Mouse (Mus musculus): ENCODE measurements around the gene Tmem178b. TPM values are rescaled to one million over a fixed set of nuclear protein-coding genes. Genes with fewer than 3 reads are reported as not detected.

The Tmem178b gene
- total and polyA plus RNA-seq, 3 experiments = 0.51 to 1.3 (median 0.94) TPM

GRCm38 (mm10) chr6:40112488-40112887, 239.4 kb downstream of the Tmem178b start:
- H3K27me3 ChIP-seq (ENCODE audit: control insufficient read depth, insufficient read depth, low read length) = 0 out of 2 replicates have a peak, but pooled peaks cover 1% of the 10 kb centered on the region
- intact Hi-C loops (cut with DNase I) = no loop called here
- TF ChIP-seq POLR2A (IDR thresholded peaks at IDR 0.05; ENCODE audit: insufficient read depth, low read depth, low read length) = no peak
- 63% methylated on average over 10 of the region's 10 CpGs for WGBS
- H3K4me1 ChIP-seq (ENCODE audit: control insufficient read depth, insufficient read depth, low read length) = no peaks in the 10 kb centered on the region
- H3K9ac ChIP-seq (ENCODE audit: low read depth, low read length) = no peak overlapping the region
- no peaks in the 10 kb centered on the region for H3K79me2 ChIP-seq (replicated peaks; ENCODE audit: control insufficient read depth, insufficient read depth, low read length)
- H3K27ac ChIP-seq = no peak overlapping the region
- no peak for DNase-seq
- H3K4me3 ChIP-seq = no peak overlapping the region
- H3K36me3 ChIP-seq (ENCODE audit: control insufficient read depth, insufficient read depth, low read length) = no peaks in the 10 kb centered on the region

GRCm38 (mm10) chr6:40116225-40116624, 243.2 kb downstream of the Tmem178b start:
- H3K36me3 ChIP-seq (ENCODE audit: control insufficient read depth, insufficient read depth, low read length) = no peaks in the 10 kb centered on the region
- intact Hi-C loops (cut with DNase I) = no loop called here
- 63% methylated on average over 3 of the region's 3 CpGs for WGBS
- no peak for DNase-seq
- no peaks in the 10 kb centered on the region for H3K4me1 ChIP-seq (ENCODE audit: control insufficient read depth, insufficient read depth, low read length)
- H3K27me3 ChIP-seq (ENCODE audit: control insufficient read depth, insufficient read depth, low read length) = 0 out of 2 replicates have a peak, but pooled peaks cover 1% of the 10 kb centered on the region
- no peaks in the 10 kb centered on the region for H3K79me2 ChIP-seq (replicated peaks; ENCODE audit: control insufficient read depth, insufficient read depth, low read length)
- H3K9ac ChIP-seq (ENCODE audit: low read depth, low read length) = no peak overlapping the region
- no peak overlapping the region for H3K27ac ChIP-seq
- TF ChIP-seq CTCF (IDR thresholded peaks at IDR 0.05) = no peak
- TF ChIP-seq POLR2A (IDR thresholded peaks at IDR 0.05; ENCODE audit: insufficient read depth, low read depth, low read length) = no peak
- TF ChIP-seq EP300 (IDR thresholded peaks at IDR 0.05; ENCODE audit: insufficient read depth, low read depth, low read length) = no peak
- H3K4me3 ChIP-seq = no peak overlapping the region

GRCm38 (mm10) chr6:40120176-40120575, 247.1 kb downstream of the Tmem178b start:
- Histone ChIP-seq H3K27ac (no peak overlapping the region), H3K4me3 (no peak overlapping the region), H3K9ac (ENCODE audit: low read depth, low read length) (no peak overlapping the region), H3K27me3 (ENCODE audit: control insufficient read depth, insufficient read depth, low read length) (0 out of 2 replicates have a peak, but pooled peaks cover 1% of the 10 kb centered on the region), H3K36me3 (ENCODE audit: control insufficient read depth, insufficient read depth, low read length) (no peaks in the 10 kb centered on the region), H3K4me1 (ENCODE audit: control insufficient read depth, insufficient read depth, low read length) (no peaks in the 10 kb centered on the region), H3K79me2 (replicated peaks; ENCODE audit: control insufficient read depth, insufficient read depth, low read length) (no peaks in the 10 kb centered on the region)
- TF ChIP-seq POLR2A (IDR thresholded peaks at IDR 0.05; ENCODE audit: insufficient read depth, low read depth, low read length) (no peak), CTCF (IDR thresholded peaks at IDR 0.05) (no peak), EP300 (IDR thresholded peaks at IDR 0.05; ENCODE audit: insufficient read depth, low read depth, low read length) (no peak)
- DNase-seq = no peak
- 83% methylated on average over 2 of the region's 2 CpGs for WGBS
- intact Hi-C loops (cut with DNase I) = no loop called here

- Histone ChIP-seq H3K27ac (no peak overlapping the region), H3K79me2 (replicated peaks; ENCODE audit: control insufficient read depth, insufficient read depth, low read length) (no peaks in the 10 kb centered on the region), H3K36me3 (ENCODE audit: control insufficient read depth, insufficient read depth, low read length) (no peaks in the 10 kb centered on the region), H3K4me1 (ENCODE audit: control insufficient read depth, insufficient read depth, low read length) (no peaks in the 10 kb centered on the region), H3K9ac (ENCODE audit: low read depth, low read length) (no peak overlapping the region), H3K4me3 (no peak overlapping the region), H3K27me3 (ENCODE audit: control insufficient read depth, insufficient read depth, low read length) (0 out of 2 replicates have a peak, but pooled peaks cover 1% of the 10 kb centered on the region)
- no peak for DNase-seq
- TF ChIP-seq POLR2A (IDR thresholded peaks at IDR 0.05; ENCODE audit: insufficient read depth, low read depth, low read length) (no peak), CTCF (IDR thresholded peaks at IDR 0.05) (no peak), EP300 (IDR thresholded peaks at IDR 0.05; ENCODE audit: insufficient read depth, low read depth, low read length) (no peak)
- 34% methylated on average over 4 of the region's 4 CpGs for WGBS
- intact Hi-C loops (cut with DNase I) = no loop called here
Measured at GRCm38 (mm10) chr6:40121494-40121893, 248.4 kb downstream of the Tmem178b start.

- Histone ChIP-seq H3K79me2 (replicated peaks; ENCODE audit: control insufficient read depth, insufficient read depth, low read length) (no peaks in the 10 kb centered on the region), H3K27ac (no peak overlapping the region), H3K27me3 (ENCODE audit: control insufficient read depth, insufficient read depth, low read length) (no peaks in the 10 kb centered on the region), H3K36me3 (ENCODE audit: control insufficient read depth, insufficient read depth, low read length) (no peaks in the 10 kb centered on the region), H3K9ac (ENCODE audit: low read depth, low read length) (no peak overlapping the region), H3K4me1 (ENCODE audit: control insufficient read depth, insufficient read depth, low read length) (no peaks in the 10 kb centered on the region), H3K4me3 (no peak overlapping the region)
- 38% methylated on average over 12 of the region's 12 CpGs for WGBS
- intact Hi-C loops (cut with DNase I) = no loop called here
- no peak for TF ChIP-seq CTCF (IDR thresholded peaks at IDR 0.05)
- DNase-seq = no peak
Measured at GRCm38 (mm10) chr6:40123070-40123690, 250.1 kb downstream of the Tmem178b start.

DNA sequence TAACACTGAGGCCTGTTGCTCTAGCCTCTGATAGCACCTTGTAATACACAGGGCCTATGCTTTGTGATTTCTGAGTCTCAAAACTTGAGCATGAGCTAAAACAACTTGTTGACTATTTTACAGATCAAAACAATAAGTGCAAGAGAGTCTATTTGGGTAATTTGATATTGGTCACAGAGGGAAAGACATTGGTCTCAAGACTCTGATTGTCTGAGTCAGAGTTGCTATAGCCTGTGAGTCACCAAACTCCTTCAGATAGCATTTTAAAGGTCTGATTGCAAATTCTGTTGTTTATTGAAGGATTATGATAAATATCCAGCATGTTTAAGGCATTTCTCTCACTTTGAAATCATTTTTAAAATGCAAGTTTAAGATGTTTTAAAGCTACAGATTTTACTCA, 250.9 kb downstream of the Tmem178b start:
- H3K9ac ChIP-seq (ENCODE audit: low read depth, low read length) = no peak overlapping the region
- H3K27me3 ChIP-seq (ENCODE audit: control insufficient read depth, insufficient read depth, low read length) = no peaks in the 10 kb centered on the region
- H3K36me3 ChIP-seq (ENCODE audit: control insufficient read depth, insufficient read depth, low read length) = no peaks in the 10 kb centered on the region
- no peaks in the 10 kb centered on the region for H3K4me1 ChIP-seq (ENCODE audit: control insufficient read depth, insufficient read depth, low read length)
- H3K79me2 ChIP-seq (replicated peaks; ENCODE audit: control insufficient read depth, insufficient read depth, low read length) = no peaks in the 10 kb centered on the region
- no peak overlapping the region for H3K27ac ChIP-seq
- no peak for TF ChIP-seq EP300 (IDR thresholded peaks at IDR 0.05; ENCODE audit: insufficient read depth, low read depth, low read length)
- no peak for TF ChIP-seq POLR2A (IDR thresholded peaks at IDR 0.05; ENCODE audit: insufficient read depth, low read depth, low read length)
- TF ChIP-seq CTCF (IDR thresholded peaks at IDR 0.05) = no peak
- no peak for DNase-seq
- H3K4me3 ChIP-seq = no peak overlapping the region
- intact Hi-C loops (cut with DNase I) = no loop called here

Data from heart, adult 2 months (tissue).